Mouse (Mus musculus) midbrain, embryonic 11.5 days (tissue): ENCODE measurements at regions not wholly inside any gene's neighbourhood (a gene's known extent, or its start where the extent isn't known, plus 50 kb on each side); places are given as distances from the start of the nearest gene placed in this dataset.

ENCODE experiments used
- ATAC-seq: fragments of 200-750 bp; cut with Nextera tagmentation; 2 replicates; pipeline ENCODE4 v1.8.0; 2017; ENCODE audit warnings: moderate TSS enrichment, moderate library complexity; ENCODE audit not compliant: low FRiP score
- DNase-seq: peaks from one replicate; pipeline ENCODE4 v3.0.0; 2015; ENCODE audit warnings: low spot score; ENCODE audit errors: missing footprints
- H3K27ac ChIP-seq: fragments of 300-500 bp; sonication (generic); 2 replicates; pipeline ENCODE4 v1.5.1; 2014; ENCODE audit warnings: low read depth, low read length
- H3K27me3 ChIP-seq: fragments of 300-500 bp; sonication (generic); 2 replicates; pipeline ENCODE4 v1.6.1; 2014; ENCODE audit warnings: mild to moderate bottlenecking, low read length, moderate library complexity, mixed read lengths; ENCODE audit not compliant: control insufficient read depth, insufficient read depth
- H3K36me3 ChIP-seq: fragments of 300-500 bp; sonication (generic); 2 replicates; pipeline ENCODE4 v1.6.1; 2014; ENCODE audit warnings: mild to moderate bottlenecking, low read length, moderate library complexity, mixed read lengths; ENCODE audit not compliant: control insufficient read depth, insufficient read depth
- H3K4me1 ChIP-seq: fragments of 300-500 bp; sonication (generic); 2 replicates; pipeline ENCODE4 v1.6.1; 2014; ENCODE audit warnings: low read length; ENCODE audit not compliant: control insufficient read depth, insufficient read depth
- H3K4me2 ChIP-seq: fragments of 300-500 bp; sonication (generic); 2 replicates; pipeline ENCODE4 v1.6.1; 2014; ENCODE audit warnings: mild to moderate bottlenecking, moderate library complexity
- H3K4me3 ChIP-seq: fragments of 300-500 bp; sonication (generic); 2 replicates; pipeline ENCODE4 v1.5.1; 2014; ENCODE audit warnings: low read depth, low read length
- H3K9ac ChIP-seq: fragments of 300-500 bp; sonication (generic); 2 replicates; pipeline ENCODE4 v1.6.1; 2014; ENCODE audit warnings: low read length
- H3K9me3 ChIP-seq: fragments of 300-500 bp; sonication (generic); 2 replicates; pipeline ENCODE4 v1.6.1; 2016; ENCODE audit warnings: low read length; ENCODE audit not compliant: control insufficient read depth
- WGBS: fragments of 180-500 bp; shearing (Covaris S2); extraction: QIAGEN DNeasy Blood & Tissue Kit; methylation state at CpG from one replicate; pipeline ENCODE4 v1.1.7; 2014; 5-methylcytosine and 5-hydroxymethylcytosine counted together

DNA sequence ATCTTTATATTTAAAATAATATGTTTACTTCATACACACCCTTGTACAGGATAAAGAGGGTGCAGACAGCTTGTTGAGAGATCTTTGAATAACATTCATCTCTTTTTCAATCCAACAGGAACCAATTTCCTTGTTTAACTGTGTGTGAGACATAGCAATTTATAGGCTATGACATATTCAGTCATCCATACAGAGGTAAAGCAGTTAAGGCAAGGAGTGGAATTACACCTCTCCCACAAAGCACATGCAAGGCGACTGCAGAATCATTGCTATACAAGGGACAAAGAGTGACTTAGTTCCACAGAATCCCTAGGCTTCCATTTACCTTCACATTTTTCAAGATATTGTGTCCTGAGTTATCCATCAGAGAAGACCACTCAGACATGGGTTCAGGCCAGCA lies 959.0 kb downstream of the Slc22a22 start:
- Histone ChIP-seq H3K9ac (no peak overlapping the region), H3K4me1 (no peaks in the 10 kb centered on the region), H3K4me2 (no peak overlapping the region), H3K9me3 (no peaks in the 10 kb centered on the region), H3K27me3 (no peaks in the 10 kb centered on the region), H3K36me3 (no peaks in the 10 kb centered on the region), H3K4me3 (no peak overlapping the region), H3K27ac (no peak overlapping the region)
- no peak for DNase-seq
- WGBS, result 88% methylated on average over 1 of the region's 1 CpGs
- ATAC-seq, result no peak

DNA sequence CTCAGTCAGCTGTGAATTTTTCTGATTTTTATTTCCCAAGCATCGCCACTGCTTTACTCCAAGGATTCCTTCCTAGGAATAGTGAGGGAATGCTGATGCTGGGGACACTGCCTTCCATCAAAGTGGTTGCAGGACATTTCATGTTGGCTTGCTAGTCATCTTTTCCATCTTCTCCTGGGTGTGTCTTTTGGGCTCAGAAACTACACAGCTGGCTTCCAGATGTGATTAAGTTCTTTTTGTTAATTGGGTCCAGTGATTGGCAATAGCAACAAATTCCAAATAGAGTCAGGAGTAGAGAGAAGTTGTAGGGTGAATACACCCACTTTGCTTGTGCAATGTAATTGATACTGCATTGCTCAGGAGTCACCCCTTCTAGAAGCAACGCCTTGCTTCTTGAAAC lies 961.3 kb downstream of the Slc22a22 start:
- ATAC-seq, result no peak
- Histone ChIP-seq H3K4me3 (no peak overlapping the region), H3K36me3 (no peaks in the 10 kb centered on the region), H3K4me1 (no peaks in the 10 kb centered on the region), H3K27me3 (no peaks in the 10 kb centered on the region), H3K4me2 (no peak overlapping the region), H3K9me3 (no peaks in the 10 kb centered on the region), H3K27ac (no peak overlapping the region), H3K9ac (no peak overlapping the region)
- no peak for DNase-seq
- 87% methylated on average over 2 of the region's 2 CpGs for WGBS

DNA sequence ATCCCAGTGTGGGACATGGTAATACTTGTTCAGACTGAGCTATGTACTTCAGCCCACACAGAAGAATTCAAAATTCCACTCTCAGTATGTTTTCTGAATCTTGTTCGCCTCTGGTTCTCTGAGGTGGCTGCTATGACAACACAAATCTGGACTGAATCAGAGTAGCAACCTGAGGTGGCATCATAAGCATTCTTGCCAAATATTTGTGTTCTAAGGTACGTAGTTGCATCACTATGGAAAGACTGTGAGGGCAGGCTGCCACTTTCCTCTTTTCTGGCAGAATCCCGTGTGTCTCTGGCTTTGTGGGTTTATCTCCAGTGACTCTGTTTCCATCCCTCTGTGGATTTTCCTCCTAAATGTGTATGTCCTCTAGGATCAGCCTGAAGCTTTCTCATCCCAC lies 978.7 kb downstream of the Slc22a22 start:
- Histone ChIP-seq H3K9ac (no peak overlapping the region), H3K4me3 (no peak overlapping the region), H3K27me3 (no peaks in the 10 kb centered on the region), H3K27ac (no peak overlapping the region), H3K9me3 (no peaks in the 10 kb centered on the region), H3K4me2 (no peak overlapping the region), H3K36me3 (no peaks in the 10 kb centered on the region), H3K4me1 (no peaks in the 10 kb centered on the region)
- DNase-seq, result no peak
- WGBS, result 82% methylated on average over 3 of the region's 3 CpGs
- ATAC-seq, result no peak

DNA sequence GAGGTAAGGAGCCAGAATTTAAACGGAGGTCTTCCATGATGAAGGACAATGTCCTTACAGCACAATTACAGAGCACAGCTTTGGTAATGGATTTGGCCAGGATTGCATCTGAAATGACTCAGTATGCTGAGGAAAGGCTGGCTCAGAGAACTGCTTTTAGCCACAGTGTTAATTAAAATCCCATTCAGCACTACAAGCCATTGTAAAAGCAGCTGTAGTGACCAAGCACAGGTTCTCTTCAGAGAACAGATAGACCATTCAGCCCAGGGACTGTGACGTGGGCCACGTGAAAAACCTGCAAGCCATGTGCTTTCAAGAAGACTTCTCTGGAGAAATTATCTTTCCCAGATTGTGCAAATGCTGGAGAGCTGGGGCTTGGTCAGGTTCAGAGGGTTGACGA lies 979.7 kb downstream of the Slc22a22 start:
- H3K4me2 ChIP-seq, result no peak overlapping the region
- H3K9ac ChIP-seq, result no peak overlapping the region
- no peak overlapping the region for H3K4me3 ChIP-seq
- no peaks in the 10 kb centered on the region for H3K4me1 ChIP-seq
- 82% methylated on average over 4 of the region's 4 CpGs for WGBS
- no peaks in the 10 kb centered on the region for H3K27me3 ChIP-seq
- H3K27ac ChIP-seq, result no peak overlapping the region
- no peaks in the 10 kb centered on the region for H3K9me3 ChIP-seq
- no peak for ATAC-seq
- no peaks in the 10 kb centered on the region for H3K36me3 ChIP-seq
- no peak for DNase-seq

DNA sequence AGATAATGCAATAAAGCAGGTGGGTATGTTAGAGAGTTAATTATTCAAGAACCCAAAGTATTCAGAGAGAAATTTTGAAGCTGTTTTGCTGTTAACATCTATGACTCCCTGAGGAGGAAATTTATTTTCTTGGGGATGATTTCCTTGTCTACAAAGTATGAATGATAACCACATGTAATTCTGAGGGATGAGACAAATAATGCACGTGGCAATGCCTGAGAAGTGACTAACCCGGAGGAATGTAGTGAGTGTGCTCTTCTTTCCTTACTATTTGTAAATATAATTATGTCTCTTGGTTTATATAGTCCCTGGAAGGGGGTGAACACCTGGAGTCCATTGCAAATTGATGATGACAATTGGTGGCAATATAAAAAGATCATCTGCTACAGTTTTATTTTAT lies 981.1 kb downstream of the Slc22a22 start:
- WGBS, result 81% methylated on average over 2 of the region's 2 CpGs
- no peaks in the 10 kb centered on the region for H3K9me3 ChIP-seq
- no peak overlapping the region for H3K4me3 ChIP-seq
- H3K9ac ChIP-seq, result no peak overlapping the region
- no peaks in the 10 kb centered on the region for H3K4me1 ChIP-seq
- H3K27me3 ChIP-seq, result no peaks in the 10 kb centered on the region
- no peak for DNase-seq
- H3K36me3 ChIP-seq, result no peaks in the 10 kb centered on the region
- no peak for ATAC-seq
- H3K4me2 ChIP-seq, result no peak overlapping the region
- H3K27ac ChIP-seq, result no peak overlapping the region

DNA sequence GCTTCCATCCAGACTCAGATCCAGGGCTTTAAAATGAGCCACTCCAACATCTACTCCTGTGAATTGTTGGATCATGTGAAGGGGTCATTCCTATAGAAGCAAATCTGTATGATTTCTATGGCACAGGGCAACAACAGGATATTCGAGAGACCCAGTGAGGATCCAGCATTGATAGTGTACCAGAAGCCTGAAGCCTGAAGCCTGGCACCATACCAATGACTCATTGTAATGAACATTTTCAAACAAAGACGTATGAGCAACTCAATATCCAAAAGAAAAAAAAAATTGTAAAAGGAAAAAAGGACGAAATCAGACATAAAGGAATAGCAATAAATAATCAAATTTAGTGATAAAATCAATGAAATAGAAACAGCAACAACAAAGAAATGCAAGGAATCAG lies 991.5 kb downstream of the Slc22a22 start:
- no peak overlapping the region for H3K4me2 ChIP-seq
- ATAC-seq (no peak), DNase-seq (no peak)
- H3K27me3 ChIP-seq, result no peaks in the 10 kb centered on the region
- no peak overlapping the region for H3K27ac ChIP-seq
- no peaks in the 10 kb centered on the region for H3K9me3 ChIP-seq
- no peak overlapping the region for H3K4me3 ChIP-seq
- no peaks in the 10 kb centered on the region for H3K36me3 ChIP-seq
- 78% methylated on average over 3 of the region's 3 CpGs for WGBS
- no peak overlapping the region for H3K9ac ChIP-seq
- H3K4me1 ChIP-seq, result no peaks in the 10 kb centered on the region

DNA sequence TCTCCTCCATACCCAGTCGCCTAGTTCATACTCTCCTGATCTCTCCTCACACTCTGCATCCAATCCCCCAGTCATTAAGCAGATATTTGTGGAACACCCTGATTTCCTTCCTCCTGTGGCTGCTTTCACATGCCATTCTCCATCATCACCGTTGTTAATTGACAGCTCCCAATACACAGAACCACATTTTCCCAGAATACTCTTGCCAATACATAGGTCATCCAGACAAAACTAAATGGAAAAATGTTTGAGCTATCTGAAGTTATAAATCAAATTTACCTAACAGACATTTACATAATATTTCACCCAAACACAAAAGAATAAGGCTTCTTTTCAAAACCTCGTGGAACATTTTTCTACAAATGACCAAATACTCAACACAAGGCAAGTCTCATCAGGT lies 992.7 kb downstream of the Slc22a22 start:
- H3K9ac ChIP-seq, result no peak overlapping the region
- H3K9me3 ChIP-seq, result no peaks in the 10 kb centered on the region
- H3K27me3 ChIP-seq, result no peaks in the 10 kb centered on the region
- ATAC-seq, result no peak
- no peaks in the 10 kb centered on the region for H3K4me1 ChIP-seq
- DNase-seq, result no peak
- H3K27ac ChIP-seq, result no peak overlapping the region
- no peaks in the 10 kb centered on the region for H3K36me3 ChIP-seq
- no peak overlapping the region for H3K4me2 ChIP-seq
- H3K4me3 ChIP-seq, result no peak overlapping the region
- WGBS, result 92% methylated on average over 3 of the region's 3 CpGs

DNA sequence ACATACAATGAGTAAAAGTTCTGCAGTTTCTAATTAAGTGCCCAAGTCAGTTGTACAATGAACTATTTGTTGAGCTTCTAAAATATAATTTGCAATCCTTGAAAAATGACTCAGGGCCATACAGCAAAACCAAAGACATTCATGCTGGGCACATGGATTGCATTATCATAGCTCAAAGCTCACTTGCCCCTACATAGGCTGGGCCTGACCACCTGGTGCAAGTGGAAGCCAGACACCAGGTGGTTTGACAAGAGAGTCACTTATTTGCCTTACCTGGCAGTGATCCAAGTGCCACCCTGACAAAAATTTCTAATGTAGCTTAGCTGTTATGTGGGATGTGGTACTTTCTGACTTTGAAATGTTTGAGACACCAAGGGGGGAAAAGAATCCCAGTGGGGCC lies 997.7 kb downstream of the Slc22a22 start:
- Histone ChIP-seq H3K27ac (no peak overlapping the region), H3K4me3 (no peak overlapping the region), H3K9me3 (no peaks in the 10 kb centered on the region), H3K36me3 (no peaks in the 10 kb centered on the region), H3K4me1 (no peaks in the 10 kb centered on the region), H3K9ac (no peak overlapping the region), H3K27me3 (no peaks in the 10 kb centered on the region), H3K4me2 (no peak overlapping the region)
- DNase-seq (no peak), ATAC-seq (no peak)

DNA sequence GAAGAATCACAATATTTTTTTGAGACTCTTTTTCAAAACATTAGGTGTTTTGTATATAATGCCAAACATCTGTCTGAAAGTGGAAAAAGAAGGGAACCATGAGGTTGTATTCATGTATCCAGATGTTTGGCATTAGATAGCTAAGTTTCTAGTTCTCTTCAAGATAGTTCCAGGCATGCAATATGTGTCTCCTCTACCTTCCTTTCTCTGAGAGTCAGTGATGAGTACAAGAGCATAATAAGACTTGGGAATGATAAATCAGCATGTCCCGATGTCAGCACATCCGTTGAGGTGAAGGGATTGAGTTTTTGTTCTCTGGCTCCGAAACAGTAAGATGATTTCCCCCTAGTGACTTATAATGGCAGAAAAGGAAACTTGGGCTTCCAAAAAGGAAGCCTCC lies 998.4 kb downstream of the Slc22a22 start:
- Histone ChIP-seq H3K9ac (no peak overlapping the region), H3K4me3 (no peak overlapping the region), H3K27me3 (no peaks in the 10 kb centered on the region), H3K9me3 (no peaks in the 10 kb centered on the region), H3K4me2 (no peak overlapping the region), H3K4me1 (no peaks in the 10 kb centered on the region), H3K36me3 (no peaks in the 10 kb centered on the region), H3K27ac (no peak overlapping the region)
- ATAC-seq (no peak), DNase-seq (no peak)
- WGBS, result 83% methylated on average over 3 of the region's 3 CpGs

DNA sequence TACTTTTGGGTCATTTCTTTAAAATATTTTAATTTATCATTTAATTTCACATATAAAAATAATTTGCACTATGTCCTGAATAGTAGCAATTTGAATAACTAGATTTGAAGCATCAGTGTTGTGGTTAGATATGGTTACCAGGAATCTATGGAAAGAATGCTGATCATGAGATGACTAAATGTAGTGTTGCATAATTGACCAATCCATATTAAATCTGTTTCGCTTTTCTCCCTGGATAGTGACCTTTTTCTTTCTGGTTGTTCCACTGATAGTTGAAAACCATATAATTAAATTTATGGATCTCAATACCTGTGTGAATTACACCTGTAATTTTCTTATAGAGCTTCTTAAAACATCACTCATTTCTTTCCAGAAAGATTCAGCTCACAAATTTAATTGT lies 1003.7 kb downstream of the Slc22a22 start:
- Histone ChIP-seq H3K9ac (no peak overlapping the region), H3K36me3 (no peaks in the 10 kb centered on the region), H3K4me3 (no peak overlapping the region), H3K4me1 (no peaks in the 10 kb centered on the region), H3K27me3 (no peaks in the 10 kb centered on the region), H3K27ac (no peak overlapping the region), H3K9me3 (no peaks in the 10 kb centered on the region), H3K4me2 (no peak overlapping the region)
- ATAC-seq, result no peak
- DNase-seq, result no peak
- whole genome bisulfite sequencing, result 92% methylated on average over 1 of the region's 1 CpGs
